In genomic region chr6:84057216-84057615, GRCm38 (mm10) we compare ENCODE assay signal across 20 mouse cellular contexts. TPM values are rescaled to one million over a fixed set of nuclear protein-coding genes. Genes with fewer than 3 reads are reported as not detected.
"Had no signal": no experiment of that assay in that cellular context is flagged by ENCODE, and none has a peak within 500 bp of the region (broad histone marks: within the 10 kb centered on the region; RNA-seq: fewer than 3 reads in every experiment).

No protein-coding gene starts in this region.

- H3K27ac ChIP-seq: lung, embryonic 15.5 days; macrophage; midbrain, embryonic 13.5 days; midbrain, embryonic 15.5 days; neural tube, embryonic 12.5 days; stomach, embryonic 15.5 days; stomach, postnatal 0 days had no signal

- H3K4me2 ChIP-seq: lung, embryonic 15.5 days; midbrain, embryonic 11.5 days; midbrain, embryonic 13.5 days; midbrain, embryonic 15.5 days; neural tube, embryonic 12.5 days; stomach, embryonic 15.5 days had no signal

- DNase-seq: liver, postnatal 0 days; lung, adult 2 months; lung, postnatal 14 days; lung, postnatal 36 days; right cerebral cortex, postnatal 14 days; thymus, adult 2 months; thymus, postnatal 25 days had no signal

- ATAC-seq: liver, postnatal 0 days; lung, postnatal 0 days; midbrain, embryonic 13.5 days; midbrain, embryonic 15.5 days had no signal

- H3K4me3 ChIP-seq: lung, embryonic 15.5 days; megakaryocyte, embryonic 14.5 days; midbrain, embryonic 13.5 days; midbrain, embryonic 15.5 days; neural tube, embryonic 12.5 days; stomach, embryonic 15.5 days had no signal

- H3K36me3 ChIP-seq: lung, embryonic 15.5 days; midbrain, embryonic 13.5 days; midbrain, embryonic 15.5 days; neural tube, embryonic 12.5 days; stomach, embryonic 15.5 days had no signal

- H3K9ac ChIP-seq: liver, postnatal 0 days; lung, embryonic 15.5 days; midbrain, embryonic 13.5 days; midbrain, embryonic 15.5 days; neural tube, embryonic 12.5 days; stomach, embryonic 15.5 days had no signal

- H3K4me1 ChIP-seq: midbrain, embryonic 13.5 days; midbrain, embryonic 15.5 days; neural tube, embryonic 12.5 days; stomach, embryonic 15.5 days had no signal

- H3K27me3 ChIP-seq: lung, embryonic 15.5 days; midbrain, embryonic 13.5 days; midbrain, embryonic 15.5 days; neural tube, embryonic 12.5 days; stomach, embryonic 15.5 days had no signal

- H3K9me3 ChIP-seq: lung, embryonic 15.5 days; megakaryocyte, embryonic 14.5 days; midbrain, embryonic 13.5 days; midbrain, embryonic 15.5 days; neural tube, embryonic 12.5 days; stomach, embryonic 15.5 days had no signal

RNA-seq across cellular contexts. Expression of gene Dysf, which starts 48.8 kb away (rescaled TPM):
- total RNA-seq: megakaryocyte progenitor cell, adult 5-6 weeks; monocyte, adult 5-6 weeks; neutrophil, adult 5-6 weeks had no signal
